Mouse (Mus musculus) CH12.LX (cell line): ENCODE measurements around the gene Slc30a1. TPM values are rescaled to one million over a fixed set of nuclear protein-coding genes. Genes with fewer than 3 reads are reported as not detected.

Source experiments
- DNase-seq: peaks from one replicate; pipeline ENCODE4 v3.0.0-alpha.2; 2013; ENCODE audit errors: extremely low read depth
- H3K27ac ChIP-seq: 2 replicates; pipeline ENCODE4 v1.5.1; 2012; ENCODE audit warnings: low read depth, mild to moderate bottlenecking, control low read depth, moderate library complexity; ENCODE audit not compliant: insufficient read depth
- H3K27me3 ChIP-seq: replicated peaks from 2 replicates; pipeline ENCODE3; 2012; ENCODE audit warnings: inconsistent platforms
- H3K36me3 ChIP-seq, 2 experiments: replicated peaks in 1 of 2; 2 replicates each; pipeline versions ENCODE3 to v1.6.1; 2012; ENCODE audit warnings: inconsistent platforms in 1 of 2, low read length in 1 of 2, mild to moderate bottlenecking in 1 of 2, mixed read lengths in 1 of 2, moderate library complexity in 1 of 2; ENCODE audit not compliant: control insufficient read depth in 1 of 2, insufficient read depth in 1 of 2
- H3K4me1 ChIP-seq, 2 experiments: 2 replicates each; pipeline ENCODE4 v1.6.1; 2012; ENCODE audit warnings: inconsistent platforms in 1 of 2, moderate library complexity in 1 of 2; ENCODE audit not compliant: insufficient read depth in 2 of 2, control insufficient read depth in 1 of 2
- H3K4me2 ChIP-seq: 2 replicates; pipeline ENCODE4 v1.6.1; 2012; ENCODE audit warnings: low read depth, mild to moderate bottlenecking, control low read depth; ENCODE audit not compliant: poor library complexity, insufficient read depth, severe bottlenecking
- H3K4me3 ChIP-seq, 3 experiments: fragments of 150-350 bp in 1 of 3; sonication (generic) in 1 of 3; replicated peaks in 1 of 3; 2 replicates each; pipeline versions ENCODE3 to v1.5.1; 2011 to 2012; ENCODE audit warnings: low read depth in 2 of 3, low read length in 2 of 3, mild to moderate bottlenecking in 2 of 3, moderate library complexity in 2 of 3, control low read depth in 1 of 3, improper control_type of control experiment in 1 of 3, inconsistent platforms in 1 of 3, mixed read lengths in 1 of 3; ENCODE audit not compliant: poor library complexity in 1 of 3
- H3K79me2 ChIP-seq: replicated peaks from 2 replicates; pipeline ENCODE4 v1.6.1; 2012; ENCODE audit warnings: mild to moderate bottlenecking, moderate library complexity; ENCODE audit not compliant: control insufficient read depth, poor library complexity, insufficient read depth, severe bottlenecking; ENCODE audit errors: extremely low read depth
- H3K9ac ChIP-seq: 2 replicates; pipeline ENCODE4 v1.6.1; 2012; ENCODE audit warnings: low read depth, mild to moderate bottlenecking, control low read depth, moderate library complexity; ENCODE audit not compliant: insufficient read depth
- H3K9me3 ChIP-seq: replicated peaks from 2 replicates; pipeline ENCODE3; 2012; ENCODE audit warnings: low read length, inconsistent platforms, mixed read lengths
- CHD1 ChIP-seq: IDR thresholded peaks from 2 replicates; pipeline ENCODE4 v1.6.1; 2012; ENCODE audit warnings: low read depth, low read length, improper control_type of control experiment, inconsistent platforms
- ELF1 ChIP-seq: IDR thresholded peaks from 2 replicates; pipeline ENCODE4 v1.6.1; 2014; ENCODE audit warnings: low read depth, mild to moderate bottlenecking, inconsistent platforms, low read length, improper control_type of control experiment
- EP300 ChIP-seq: IDR thresholded peaks from 2 replicates; pipeline ENCODE4 v1.6.1; 2011; ENCODE audit warnings: low read length, improper control_type of control experiment
- ETS1 ChIP-seq: conservative IDR thresholded peaks from 2 replicates; pipeline ENCODE4 v1.6.1; 2012; ENCODE audit warnings: low read depth, mild to moderate bottlenecking, inconsistent platforms, low read length, improper control_type of control experiment, moderate library complexity
- GABPA ChIP-seq: IDR thresholded peaks from 2 replicates; pipeline ENCODE4 v1.6.1; 2012; ENCODE audit warnings: low read depth, low read length, improper control_type of control experiment, inconsistent platforms; ENCODE audit not compliant: insufficient replicate concordance
- IRF4 ChIP-seq: IDR thresholded peaks from 2 replicates; pipeline ENCODE4 v1.6.1; 2014; ENCODE audit warnings: low read depth, mild to moderate bottlenecking, inconsistent platforms, low read length, improper control_type of control experiment
- MAX ChIP-seq: IDR thresholded peaks from 2 replicates; pipeline ENCODE4 v1.6.1; 2011; ENCODE audit warnings: low read length, improper control_type of control experiment
- RAD21 ChIP-seq: IDR thresholded peaks from 2 replicates; pipeline ENCODE4 v1.6.1; 2011; ENCODE audit warnings: low read depth, mild to moderate bottlenecking, low read length, improper control_type of control experiment, moderate library complexity
- TCF12 ChIP-seq: IDR thresholded peaks from 2 replicates; pipeline ENCODE4 v1.6.1; 2014; ENCODE audit warnings: low read depth, mild to moderate bottlenecking, inconsistent platforms, low read length, improper control_type of control experiment
- UBTF ChIP-seq: IDR thresholded peaks from 2 replicates; pipeline ENCODE4 v1.6.1; 2012; ENCODE audit warnings: low read depth, mild to moderate bottlenecking, inconsistent platforms, low read length, improper control_type of control experiment, moderate library complexity
- dilution Hi-C: fragments of 300-500 bp; cut with MboI; formaldehyde crosslinking; loops from 2 replicates; pipeline ENCODE4 v1.14.3; 2020; ENCODE audit warnings: low sequenced_read_pairs; ENCODE audit not compliant: extremely low pct_unique_long_range_greater_than_20kb, extremely low pct_ligation_motif_present
- in situ Hi-C: fragments of 300-500 bp; cut with MboI; formaldehyde crosslinking; loops from 3 replicates; pipeline ENCODE4 v1.14.3; 2019; ENCODE audit warnings: low sequenced_read_pairs, low pct_ligation_motif_present, low pct_unique_long_range_greater_than_20kb, mixed read lengths
- polyA plus RNA-seq: library from polyadenylated mRNA; unstranded; fragments of >175 nt; gene quantifications from 2 replicates; pipeline ENCODE4 v1.2.1, GENCODE M21; 2012; ENCODE audit warnings: low read depth; ENCODE audit not compliant: insufficient read length
- total RNA-seq, 2 experiments: library from RNA; depleted of rRNA; stranded (reverse); fragments of 300-350 nt in 1 of 2; fragments of >200 nt in 1 of 2; gene quantifications; 2 replicates each; pipeline ENCODE4 v1.2.3; 2012 to 2014

Slc30a1 gene
- total and polyA plus RNA-seq, 3 experiments, result 4.5 to 15.8 (median 9.4) TPM

DNA sequence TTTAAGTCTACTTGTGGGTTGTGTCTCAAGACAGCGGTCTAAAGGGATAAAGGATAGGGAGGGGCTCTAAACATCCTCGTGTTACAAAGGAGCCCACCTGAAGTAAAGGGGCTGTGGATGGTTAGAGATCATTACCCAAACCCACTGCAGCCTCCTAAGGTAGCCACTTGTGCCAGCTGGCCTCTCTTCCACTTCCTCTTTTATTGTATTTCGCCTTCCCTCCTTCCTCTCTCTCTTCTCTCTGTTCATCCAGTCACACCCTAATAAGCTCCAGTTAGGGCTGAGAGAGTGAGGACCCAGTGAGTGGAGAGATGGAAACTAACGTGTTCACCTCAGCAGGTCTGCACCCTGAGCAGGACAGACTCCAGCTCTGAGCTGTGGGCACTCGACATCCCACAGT lies 10.3 kb downstream of the Slc30a1 start:
- no peaks in the 10 kb centered on the region for H3K79me2 ChIP-seq
- TF ChIP-seq GABPA, result no peak
- 0 out of 2 replicates have a peak, but pooled peaks have one; percentile 28 for TF ChIP-seq TCF12
- peak; percentile 66 for TF ChIP-seq EP300
- peak; percentile 68 for TF ChIP-seq IRF4
- H3K4me1 ChIP-seq, result peaks cover 3 to 40% of the 10 kb centered on the region in 2 experiments
- dilution Hi-C loops, result no loop called here
- H3K4me3 ChIP-seq, result no peak overlapping the region
- H3K27ac ChIP-seq, result no peak overlapping the region
- in situ Hi-C loops, result loop anchor here (5.0 kb wide), 1 partner anchor 80 kb away; no protein-coding TSS in a partner anchor
- H3K4me2 ChIP-seq, result no peak overlapping the region
- H3K9ac ChIP-seq, result no peak overlapping the region
- H3K36me3 ChIP-seq, result peaks cover 0 to 2% of the 10 kb centered on the region in 2 experiments
- peaks cover 7% of the 10 kb centered on the region for H3K9me3 ChIP-seq
- no peaks in the 10 kb centered on the region for H3K27me3 ChIP-seq
- DNase-seq, result peak; percentile 55

DNA sequence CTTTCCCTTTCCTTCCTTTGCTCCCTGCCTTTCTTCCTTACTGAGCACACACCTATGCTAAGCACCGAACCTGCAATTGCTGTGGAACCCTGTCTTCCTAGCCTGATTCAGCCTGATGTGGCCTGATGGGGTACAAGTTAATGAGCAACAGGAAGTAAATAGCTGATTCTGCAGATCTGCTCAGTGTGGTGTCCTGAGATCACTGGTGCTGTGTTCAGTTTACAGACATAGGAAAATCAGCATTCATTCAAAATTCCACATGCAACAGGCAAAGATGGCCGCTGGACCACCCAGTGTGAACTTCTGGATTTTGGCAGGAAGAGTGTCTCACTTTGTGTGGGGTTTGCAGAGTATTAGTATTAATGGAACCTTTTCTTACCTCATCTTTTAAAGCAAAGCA lies 12.8 kb downstream of the Slc30a1 start:
- peaks cover 10% of the 10 kb centered on the region for H3K9me3 ChIP-seq
- no peaks in the 10 kb centered on the region for H3K36me3 ChIP-seq
- dilution Hi-C loops (no loop called here), in situ Hi-C loops (loop anchor here (5.0 kb wide), 1 partner anchor 82 kb away; no protein-coding TSS in a partner anchor)
- H3K27ac ChIP-seq, result no peak overlapping the region
- H3K4me3 ChIP-seq, result no peak overlapping the region
- DNase-seq, result no peak
- no peaks in the 10 kb centered on the region for H3K79me2 ChIP-seq
- H3K27me3 ChIP-seq, result no peaks in the 10 kb centered on the region
- H3K4me1 ChIP-seq, result peaks cover 3 to 30% of the 10 kb centered on the region in 2 experiments
- no peak overlapping the region for H3K9ac ChIP-seq
- TF ChIP-seq CHD1, result no peak
- no peak for TF ChIP-seq MAX
- TF ChIP-seq ETS1, result no peak
- TF ChIP-seq UBTF, result no peak
- no peak for TF ChIP-seq ELF1
- no peak overlapping the region for H3K4me2 ChIP-seq

DNA sequence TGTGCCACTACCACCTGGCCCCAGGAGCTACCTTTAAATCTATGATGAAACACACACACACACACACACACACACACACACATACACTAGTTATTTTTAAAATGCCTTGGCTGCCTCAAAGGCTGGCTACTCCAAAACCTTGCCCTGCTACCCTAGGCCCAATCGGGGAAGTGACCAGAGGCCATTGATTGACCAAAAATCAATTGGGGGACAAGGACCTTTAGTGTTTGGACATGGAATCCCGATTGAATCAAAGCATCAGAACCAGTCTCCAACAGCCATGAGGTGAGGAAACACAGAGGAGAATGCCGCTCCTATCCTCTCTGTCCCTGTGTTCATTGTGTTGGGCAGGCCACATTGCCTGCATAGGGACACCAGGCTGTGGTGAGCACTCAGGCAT lies 15.1 kb downstream of the Slc30a1 start:
- Histone ChIP-seq H3K27ac (no peak overlapping the region), H3K9ac (no peak overlapping the region), H3K27me3 (no peaks in the 10 kb centered on the region), H3K4me3 (no peak overlapping the region), H3K4me2 (no peak overlapping the region), H3K4me1 (peaks cover 3 to 13% of the 10 kb centered on the region in 2 experiments), H3K79me2 (no peaks in the 10 kb centered on the region), H3K9me3 (peaks cover 10% of the 10 kb centered on the region), H3K36me3 (no peaks in the 10 kb centered on the region)
- no peak for TF ChIP-seq RAD21
- DNase-seq, result no peak
- dilution Hi-C loops, result no loop called here
- in situ Hi-C loops, result no loop called here
